ENCODE assay signal across 8 mouse cellular contexts in genomic region chr11:72302230-72302629, GRCm38 (mm10). TPM values are rescaled to one million over a fixed set of nuclear protein-coding genes. Genes with fewer than 3 reads are reported as not detected.
A peak's percentile ranks its signal among the peaks of the same experiment; 100 is the strongest.
DNase-seq lines count a peak whose midpoint lies in the region; ATAC-seq lines count a peak whose summit lies in the region.

No protein-coding gene starts in this region.

- ATAC-seq in hindbrain, embryonic 15.5 days (ENCODE audit: low FRiP score, low read depth): no peak
- no peak for ATAC-seq in hindbrain, embryonic 11.5 days (ENCODE audit: low FRiP score)
- no peak for ATAC-seq in heart, embryonic 13.5 days (ENCODE audit: extremely low read depth, insufficient number of reproducible peaks, low FRiP score, low TSS enrichment)
- no peak for ATAC-seq in forebrain, embryonic 16.5 days

- H3K4me3 ChIP-seq in hindbrain, embryonic 15.5 days: no peak overlapping the region
- H3K4me3 ChIP-seq in hindbrain, embryonic 11.5 days (ENCODE audit: low read depth, low read length): no peak overlapping the region
- peak overlapping the region; percentile 38; the same call in 1 of the 2 replicates for H3K4me3 ChIP-seq in heart, embryonic 13.5 days
- no peak overlapping the region for H3K4me3 ChIP-seq in forebrain, embryonic 16.5 days (replicated peaks; ENCODE audit: low read length)

- no peaks in the 10 kb centered on the region for H3K36me3 ChIP-seq in hindbrain, embryonic 15.5 days
- no peaks in the 10 kb centered on the region for H3K36me3 ChIP-seq in hindbrain, embryonic 11.5 days (ENCODE audit: control insufficient read depth, insufficient read depth, low read length)
- no peaks in the 10 kb centered on the region for H3K36me3 ChIP-seq in heart, embryonic 13.5 days
- no peaks in the 10 kb centered on the region for H3K36me3 ChIP-seq in forebrain, embryonic 16.5 days (ENCODE audit: control insufficient read depth, insufficient read depth)

- no peak overlapping the region for H3K27ac ChIP-seq in hindbrain, embryonic 15.5 days (replicated peaks)
- no peak overlapping the region for H3K27ac ChIP-seq in hindbrain, embryonic 11.5 days (ENCODE audit: low read depth, low read length)
- peak overlapping the region; percentile 53 for H3K27ac ChIP-seq in heart, embryonic 13.5 days (replicated peaks)
- H3K27ac ChIP-seq in forebrain, embryonic 16.5 days (ENCODE audit: low read length): no peak overlapping the region

- DNase-seq in hindbrain, embryonic 11.5 days (ENCODE audit: low spot score): no peak
- peak; percentile 88 to 92 for DNase-seq in cerebellum, postnatal 14 days
- peak; percentile 79 to 84 for DNase-seq in layer of hippocampus, adult 8-10 months (ENCODE audit: low spot score in 2 of 2)
- DNase-seq in lung, postnatal 14 days: peak; percentile 55
- DNase-seq in testis, postnatal 14 days (ENCODE audit: low spot score): peak; percentile 64

- WGBS in hindbrain, embryonic 15.5 days: 73% methylated on average over 7 of the region's 7 CpGs
- 82% methylated on average over 7 of the region's 7 CpGs for WGBS in hindbrain, embryonic 11.5 days
- WGBS in heart, embryonic 13.5 days: 59% methylated on average over 7 of the region's 7 CpGs
- WGBS in forebrain, embryonic 16.5 days: 70% methylated on average over 7 of the region's 7 CpGs

- H3K9me3 ChIP-seq in hindbrain, embryonic 15.5 days: no peaks in the 10 kb centered on the region
- H3K9me3 ChIP-seq in hindbrain, embryonic 11.5 days (ENCODE audit: control insufficient read depth, low read length): no peaks in the 10 kb centered on the region
- no peaks in the 10 kb centered on the region for H3K9me3 ChIP-seq in heart, embryonic 13.5 days
- no peaks in the 10 kb centered on the region for H3K9me3 ChIP-seq in forebrain, embryonic 16.5 days (ENCODE audit: control insufficient read depth, low read length)

- no peaks in the 10 kb centered on the region for H3K27me3 ChIP-seq in hindbrain, embryonic 15.5 days
- no peaks in the 10 kb centered on the region for H3K27me3 ChIP-seq in hindbrain, embryonic 11.5 days (ENCODE audit: control insufficient read depth, insufficient read depth, low read length)
- no peaks in the 10 kb centered on the region for H3K27me3 ChIP-seq in heart, embryonic 13.5 days (replicated peaks)
- H3K27me3 ChIP-seq in forebrain, embryonic 16.5 days (replicated peaks; ENCODE audit: control insufficient read depth, insufficient read depth, low read length): no peaks in the 10 kb centered on the region

- peak overlapping the region; percentile 32; the same call in 1 of the 2 replicates for H3K4me2 ChIP-seq in hindbrain, embryonic 15.5 days
- no peak overlapping the region for H3K4me2 ChIP-seq in hindbrain, embryonic 11.5 days (replicated peaks; ENCODE audit: low read depth, low read length)
- peak overlapping the region; percentile 60 for H3K4me2 ChIP-seq in heart, embryonic 13.5 days
- H3K4me2 ChIP-seq in forebrain, embryonic 16.5 days (ENCODE audit: low read length): no peak overlapping the region

- H3K9ac ChIP-seq in hindbrain, embryonic 15.5 days: no peak overlapping the region
- no peak overlapping the region for H3K9ac ChIP-seq in hindbrain, embryonic 11.5 days (ENCODE audit: low read depth, low read length)
- peak overlapping the region; percentile 57; the same call in 1 of the 2 replicates for H3K9ac ChIP-seq in heart, embryonic 13.5 days
- no peak overlapping the region for H3K9ac ChIP-seq in forebrain, embryonic 16.5 days (replicated peaks; ENCODE audit: low read depth, low read length)

- no peaks in the 10 kb centered on the region for H3K4me1 ChIP-seq in hindbrain, embryonic 15.5 days (replicated peaks)
- H3K4me1 ChIP-seq in hindbrain, embryonic 11.5 days (replicated peaks; ENCODE audit: control insufficient read depth, insufficient read depth, low read length): no peaks in the 10 kb centered on the region
- H3K4me1 ChIP-seq in heart, embryonic 13.5 days: peaks cover 12% of the 10 kb centered on the region
- H3K4me1 ChIP-seq in forebrain, embryonic 16.5 days (replicated peaks; ENCODE audit: control insufficient read depth, insufficient read depth, low read length): no peaks in the 10 kb centered on the region

RNA-seq across cellular contexts. Expression of gene Xaf1, which starts 0.8 kb away (rescaled TPM):
- 3.0 and 3.9 TPM in 2 replicates for polyA plus RNA-seq in hindbrain, embryonic 15.5 days (2015; fragmentation: Nextera tagmentation; extraction: Ambion mirVana)
- 0.98 and 1.3 TPM in 2 replicates for polyA plus RNA-seq in hindbrain, embryonic 11.5 days (2014; fragmentation: Nextera tagmentation; extraction: Ambion mirVana)
- 5.7 and 6.8 TPM in 2 replicates for polyA plus RNA-seq in heart, embryonic 13.5 days (2015; fragmentation: Nextera tagmentation; extraction: Ambion mirVana)
- total RNA-seq in layer of hippocampus, adult 8-10 months (2022): 10 to 100 TPM in 2 of 4 experiments, 1 to 10 TPM in 2; 7.5 to 16.5 (median 10.7) TPM
- 1.2 and 1.7 TPM in 2 replicates for polyA plus RNA-seq in forebrain, embryonic 16.5 days (2015; fragmentation: Nextera tagmentation; extraction: Ambion mirVana)

RNA-seq across cellular contexts. Expression of gene Fbxo39, which starts 12.0 kb away (rescaled TPM):
- not detected in 2 replicates for polyA plus RNA-seq in hindbrain, embryonic 15.5 days (2015; fragmentation: Nextera tagmentation; extraction: Ambion mirVana)
- polyA plus RNA-seq in hindbrain, embryonic 11.5 days (2014; fragmentation: Nextera tagmentation; extraction: Ambion mirVana): not detected in 2 replicates
- polyA plus RNA-seq in heart, embryonic 13.5 days (2015; fragmentation: Nextera tagmentation; extraction: Ambion mirVana): not detected in 2 replicates
- total RNA-seq in layer of hippocampus, adult 8-10 months (2022): not detected
- polyA plus RNA-seq in forebrain, embryonic 16.5 days (2015; fragmentation: Nextera tagmentation; extraction: Ambion mirVana): not detected in 2 replicates

RNA-seq across cellular contexts. Expression of gene Slc13a5, which starts 35.2 kb away (rescaled TPM):
- 1.9 and 2.0 TPM in 2 replicates for polyA plus RNA-seq in hindbrain, embryonic 15.5 days (2015; fragmentation: Nextera tagmentation; extraction: Ambion mirVana)
- 0.29 and 0.32 TPM in 2 replicates for polyA plus RNA-seq in hindbrain, embryonic 11.5 days (2014; fragmentation: Nextera tagmentation; extraction: Ambion mirVana)
- 0.11 and 0.12 TPM in 2 replicates for polyA plus RNA-seq in heart, embryonic 13.5 days (2015; fragmentation: Nextera tagmentation; extraction: Ambion mirVana)
- total RNA-seq in layer of hippocampus, adult 8-10 months (2022): 1 to 10 TPM; 6.2 to 9.8 (median 7.9) TPM
- polyA plus RNA-seq in forebrain, embryonic 16.5 days (2015; fragmentation: Nextera tagmentation; extraction: Ambion mirVana): 0.35 and 0.65 TPM in 2 replicates

Comparison
In these comparisons a context has a peak if more than half of its experiments do, and no peak if none do; other contexts are left out.
1. H3K4me2 ChIP-seq: peak in hindbrain, embryonic 15.5 days (single experiment) and heart, embryonic 13.5 days (single experiment); none in hindbrain, embryonic 11.5 days (single experiment) and forebrain, embryonic 16.5 days (single experiment).